Mouse (Mus musculus): ENCODE results near the gene Fkbp5.

Fkbp5 gene

DNA sequence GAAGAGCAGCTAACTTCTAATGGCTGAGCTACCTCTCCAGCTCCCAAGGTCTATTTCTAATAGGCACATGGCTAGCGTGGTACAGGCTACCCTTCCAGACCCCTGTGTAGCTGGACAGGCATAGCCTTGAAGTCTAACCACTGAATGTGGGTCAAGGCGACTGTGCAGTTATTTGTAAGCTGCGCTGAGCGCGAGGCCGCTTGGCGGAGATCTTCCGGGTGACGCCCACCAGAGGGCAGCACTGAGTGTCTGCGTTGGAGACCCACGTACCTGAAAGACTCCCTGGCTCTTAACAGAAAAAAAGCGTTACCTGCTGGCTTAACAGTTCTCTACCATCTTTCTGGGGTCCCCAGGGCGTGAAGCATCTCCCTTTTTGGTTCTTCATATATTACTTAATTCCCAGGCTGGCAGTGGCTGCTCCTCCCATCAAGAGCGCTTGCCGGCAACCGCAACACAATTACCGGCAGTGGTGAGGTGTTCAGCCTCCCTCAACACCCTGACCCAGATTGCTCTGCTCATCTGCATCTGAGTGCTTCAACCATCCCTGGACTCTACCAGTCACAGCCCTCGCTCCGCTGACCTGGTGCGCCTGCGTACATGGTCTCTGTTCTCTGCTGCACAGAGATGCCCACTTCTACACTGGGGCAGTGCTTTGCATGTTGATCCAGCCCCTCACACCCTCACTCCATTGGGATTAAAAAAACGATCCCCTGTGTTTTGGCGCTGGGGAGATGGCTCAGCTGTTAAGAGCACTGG lies 131.0 kb downstream of the Fkbp5 start:
- Histone ChIP-seq H3K36me3 (ENCODE audit: control insufficient read depth, insufficient read depth, low read length, poor library complexity, severe bottlenecking) (no peaks in the 10 kb centered on the region), H3K27me3 (ENCODE audit: control insufficient read depth, insufficient read depth, low read length, poor library complexity, severe bottlenecking) (no peaks in the 10 kb centered on the region)
- peak; percentile 85 for DNase-seq (ENCODE audit: low read depth, low spot score)

DNA sequence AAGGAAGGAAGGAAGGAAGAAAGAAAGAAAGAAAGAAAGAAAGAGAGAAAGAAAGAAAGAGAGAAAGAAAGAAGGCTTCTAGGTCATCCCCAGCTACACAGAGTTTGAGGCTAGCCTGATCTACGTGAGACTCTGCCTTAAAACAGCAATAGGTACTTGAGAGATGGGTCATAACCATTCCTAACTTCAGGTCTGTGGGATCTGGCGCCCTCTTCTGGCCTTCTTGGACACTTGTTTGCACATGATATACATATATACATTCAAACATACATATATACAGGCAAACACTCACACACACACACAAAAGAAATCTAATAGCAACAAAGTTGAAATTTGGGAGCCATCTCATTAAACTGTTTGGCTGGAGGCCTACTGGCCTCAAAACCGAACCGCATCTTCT lies 133.0 kb downstream of the Fkbp5 start:
- peak; percentile 52 for DNase-seq (ENCODE audit: low read depth, low spot score)
- H3K27me3 ChIP-seq (ENCODE audit: control insufficient read depth, insufficient read depth, low read length, poor library complexity, severe bottlenecking): no peaks in the 10 kb centered on the region

DNA sequence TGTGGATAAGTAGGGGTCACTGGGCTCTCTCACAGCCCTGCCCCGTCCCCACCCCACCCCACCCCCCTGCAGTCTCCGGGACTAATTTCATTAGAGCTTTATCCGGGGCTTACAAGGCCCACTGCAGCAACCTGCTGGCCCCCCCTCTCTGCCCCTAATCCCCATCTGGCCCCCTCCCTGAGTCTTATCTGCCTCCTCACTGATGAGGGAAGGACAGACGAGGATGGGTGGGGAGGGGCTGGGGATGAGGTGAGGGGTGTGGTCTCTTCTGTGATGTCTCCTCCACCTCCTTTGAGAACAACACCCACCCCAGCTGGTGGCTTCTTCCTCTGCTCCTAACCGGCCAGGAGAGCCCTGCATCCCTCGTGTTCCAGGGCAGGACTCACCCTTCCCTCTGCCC lies 137.1 kb downstream of the Fkbp5 start:
- no peak for DNase-seq (ENCODE audit: low read depth, low spot score)
- no peaks in the 10 kb centered on the region for H3K27me3 ChIP-seq (ENCODE audit: control insufficient read depth, insufficient read depth, low read length, poor library complexity, severe bottlenecking)
- no peaks in the 10 kb centered on the region for H3K36me3 ChIP-seq (ENCODE audit: control insufficient read depth, insufficient read depth, low read length, poor library complexity, severe bottlenecking)

More for the DNA sequence above, 133.0 kb downstream of the Fkbp5 start:
- no peaks in the 10 kb centered on the region for H3K36me3 ChIP-seq (ENCODE audit: control insufficient read depth, insufficient read depth, low read length, poor library complexity, severe bottlenecking)

DNA sequence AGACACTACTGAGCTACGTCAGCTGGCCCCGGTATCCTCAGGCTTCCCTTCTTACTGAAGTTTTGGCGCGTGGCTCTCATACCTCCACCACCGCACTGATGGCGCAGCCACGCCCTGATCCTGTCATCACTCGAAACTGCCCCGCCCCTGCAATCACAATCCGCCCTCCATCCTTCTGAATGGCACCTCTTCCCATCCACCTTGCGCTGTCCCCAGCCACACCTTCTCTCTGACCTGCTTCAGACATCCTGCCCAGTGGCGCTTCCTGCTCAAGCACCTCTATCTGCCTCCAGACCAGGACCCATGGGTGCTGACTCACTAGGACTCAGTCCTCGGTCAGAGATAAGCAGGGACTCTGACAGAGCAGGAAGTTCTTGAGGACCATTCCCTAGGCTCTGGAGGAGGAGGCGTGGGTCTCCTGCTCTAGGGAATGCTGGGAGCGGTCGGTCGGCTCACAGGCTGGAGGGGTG lies 141.7 kb downstream of the Fkbp5 start:
- no peaks in the 10 kb centered on the region for H3K27me3 ChIP-seq (ENCODE audit: control insufficient read depth, insufficient read depth, low read length, poor library complexity, severe bottlenecking)
- peak; percentile 15 for DNase-seq (ENCODE audit: low read depth, low spot score)
- no peaks in the 10 kb centered on the region for H3K36me3 ChIP-seq (ENCODE audit: control insufficient read depth, insufficient read depth, low read length, poor library complexity, severe bottlenecking)

DNA sequence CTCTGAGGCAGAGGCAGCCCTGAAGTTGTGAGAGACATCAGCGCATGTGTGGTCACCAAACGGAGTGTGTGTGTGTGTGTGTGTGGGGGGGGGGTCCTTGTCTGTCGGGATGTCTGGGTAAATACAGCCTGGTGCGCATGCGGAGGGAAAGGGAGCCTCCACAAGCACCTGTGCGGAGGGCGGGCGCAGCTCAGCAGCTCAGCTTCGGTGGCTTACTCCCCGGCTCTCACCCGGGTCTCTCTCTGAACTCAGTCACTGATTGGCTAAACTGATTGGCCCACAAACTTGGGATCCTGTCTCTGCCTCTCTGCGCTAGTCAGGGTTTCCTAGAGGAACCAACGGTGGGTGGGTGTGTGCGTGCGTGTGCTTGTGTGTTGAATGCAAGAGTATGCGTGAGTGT lies 142.8 kb downstream of the Fkbp5 start:
- no peaks in the 10 kb centered on the region for H3K27me3 ChIP-seq (ENCODE audit: control insufficient read depth, insufficient read depth, low read length, poor library complexity, severe bottlenecking)
- H3K36me3 ChIP-seq (ENCODE audit: control insufficient read depth, insufficient read depth, low read length, poor library complexity, severe bottlenecking): no peaks in the 10 kb centered on the region
- DNase-seq (ENCODE audit: low read depth, low spot score): no peak

DNA sequence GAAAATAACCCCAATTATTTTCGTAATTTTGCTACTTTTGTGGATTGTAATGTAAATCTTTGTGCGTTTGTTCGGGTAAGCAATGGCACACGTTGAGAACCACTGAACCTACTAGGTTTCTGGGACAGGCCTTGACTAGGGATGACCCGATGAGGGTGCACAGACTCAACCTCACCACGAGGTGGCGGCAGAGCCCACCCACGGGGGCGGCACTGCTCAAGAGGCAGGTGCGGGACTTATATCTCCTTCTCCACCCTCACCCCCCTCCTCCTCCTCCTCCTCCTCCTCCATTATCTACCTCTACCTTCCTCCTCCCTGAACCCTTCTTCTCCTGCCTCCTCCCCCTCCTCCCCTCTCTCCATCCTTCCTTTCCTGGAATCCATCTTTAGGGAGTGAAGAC lies 143.5 kb downstream of the Fkbp5 start:
- Histone ChIP-seq H3K36me3 (ENCODE audit: control insufficient read depth, insufficient read depth, low read length, poor library complexity, severe bottlenecking) (no peaks in the 10 kb centered on the region), H3K27me3 (ENCODE audit: control insufficient read depth, insufficient read depth, low read length, poor library complexity, severe bottlenecking) (no peaks in the 10 kb centered on the region)
- DNase-seq (ENCODE audit: low read depth, low spot score): peak; percentile 71

DNA sequence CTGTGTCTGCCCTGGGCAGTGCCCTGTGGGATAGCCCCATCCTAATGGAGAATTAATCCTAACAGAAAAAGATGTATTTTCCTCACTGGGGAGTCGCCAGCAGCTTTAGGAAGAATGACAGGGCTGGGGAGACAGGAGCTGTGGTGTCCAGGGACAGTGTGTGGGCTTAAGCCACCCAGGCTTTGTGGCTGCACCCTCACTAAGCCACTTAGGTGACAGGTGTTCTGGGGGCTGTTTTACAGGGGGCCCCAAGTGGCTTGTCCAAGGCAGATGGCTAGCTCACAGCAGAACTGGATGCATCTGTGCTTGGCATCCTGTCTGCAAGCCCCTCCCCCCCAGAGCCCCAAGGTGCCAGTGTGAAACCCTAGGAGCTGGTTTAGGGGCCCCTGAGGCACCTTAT lies 145.4 kb downstream of the Fkbp5 start:
- DNase-seq (ENCODE audit: low read depth, low spot score): no peak
- Histone ChIP-seq H3K36me3 (ENCODE audit: control insufficient read depth, insufficient read depth, low read length, poor library complexity, severe bottlenecking) (no peaks in the 10 kb centered on the region), H3K27me3 (ENCODE audit: control insufficient read depth, insufficient read depth, low read length, poor library complexity, severe bottlenecking) (no peaks in the 10 kb centered on the region; the same call in 1 of the 2 replicates)

DNA sequence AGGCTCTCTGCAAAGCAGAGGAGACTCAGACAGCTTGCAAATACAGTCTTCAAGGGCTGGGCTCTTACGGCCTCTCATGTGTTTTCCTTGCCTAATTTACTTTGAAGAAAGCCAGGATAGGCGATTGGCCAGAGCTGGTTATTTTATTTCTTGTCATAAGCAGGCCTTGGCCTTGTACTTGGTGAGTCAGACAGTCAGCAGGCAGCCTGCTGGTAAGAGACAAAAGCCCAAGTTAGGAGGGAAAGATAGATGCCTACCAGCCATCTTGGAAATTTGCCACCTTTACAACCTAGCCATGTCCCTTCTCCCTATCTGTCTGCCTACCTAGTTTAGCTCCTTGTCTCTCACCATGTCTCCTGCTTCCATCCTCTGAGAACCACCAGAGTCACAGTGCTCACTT lies 146.0 kb downstream of the Fkbp5 start:
- H3K36me3 ChIP-seq (ENCODE audit: control insufficient read depth, insufficient read depth, low read length, poor library complexity, severe bottlenecking): no peaks in the 10 kb centered on the region
- DNase-seq (ENCODE audit: low read depth, low spot score): no peak
- no peaks in the 10 kb centered on the region; the same call in 1 of the 2 replicates for H3K27me3 ChIP-seq (ENCODE audit: control insufficient read depth, insufficient read depth, low read length, poor library complexity, severe bottlenecking)

DNA sequence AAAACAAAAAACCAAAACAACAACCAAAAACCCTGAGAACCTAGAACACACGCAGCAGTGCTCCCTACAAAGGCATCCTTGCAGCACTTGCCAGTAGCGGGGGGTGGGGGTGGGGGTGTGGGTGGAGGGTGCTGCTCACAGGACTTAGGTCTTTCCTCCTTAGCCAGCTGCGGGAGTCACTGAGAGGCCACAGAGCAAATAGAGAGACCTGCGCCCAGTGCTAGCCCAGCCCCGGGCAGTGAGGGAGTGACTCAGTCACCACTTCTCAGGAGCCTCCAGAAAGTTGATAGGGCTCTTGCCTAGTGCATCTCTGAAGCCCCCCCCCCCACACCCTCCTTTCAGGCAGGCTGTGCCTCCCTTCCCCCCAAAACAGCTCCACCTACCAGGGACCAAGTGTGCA lies 148.3 kb downstream of the Fkbp5 start:
- no peaks in the 10 kb centered on the region; the same call in 1 of the 2 replicates for H3K27me3 ChIP-seq (ENCODE audit: control insufficient read depth, insufficient read depth, low read length, poor library complexity, severe bottlenecking)
- no peak for DNase-seq (ENCODE audit: low read depth, low spot score)
- H3K36me3 ChIP-seq (ENCODE audit: control insufficient read depth, insufficient read depth, low read length, poor library complexity, severe bottlenecking): no peaks in the 10 kb centered on the region

DNA sequence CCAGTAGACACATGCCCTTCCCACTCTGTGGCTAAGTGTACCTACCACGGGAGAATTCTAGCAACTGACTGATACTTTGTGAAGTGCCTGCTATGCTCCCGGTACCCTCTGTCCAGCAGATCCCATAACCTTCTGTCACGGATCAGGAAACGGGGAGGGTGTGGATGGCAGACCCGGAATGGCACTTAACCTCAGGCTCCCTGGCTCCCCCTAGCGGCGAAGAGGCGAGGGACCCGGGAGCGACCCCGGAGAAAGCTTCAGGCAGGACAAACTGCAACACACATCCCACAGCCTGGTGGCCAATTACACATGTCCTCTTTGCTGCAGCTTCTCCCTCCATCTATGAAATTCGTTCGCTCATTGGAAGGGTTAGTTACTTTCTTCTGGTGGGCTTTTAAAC lies 148.9 kb downstream of the Fkbp5 start:
- DNase-seq (ENCODE audit: low read depth, low spot score): peak; percentile 71
- no peaks in the 10 kb centered on the region for H3K36me3 ChIP-seq (ENCODE audit: control insufficient read depth, insufficient read depth, low read length, poor library complexity, severe bottlenecking)
- H3K27me3 ChIP-seq (ENCODE audit: control insufficient read depth, insufficient read depth, low read length, poor library complexity, severe bottlenecking): no peaks in the 10 kb centered on the region; the same call in 1 of the 2 replicates

DNA sequence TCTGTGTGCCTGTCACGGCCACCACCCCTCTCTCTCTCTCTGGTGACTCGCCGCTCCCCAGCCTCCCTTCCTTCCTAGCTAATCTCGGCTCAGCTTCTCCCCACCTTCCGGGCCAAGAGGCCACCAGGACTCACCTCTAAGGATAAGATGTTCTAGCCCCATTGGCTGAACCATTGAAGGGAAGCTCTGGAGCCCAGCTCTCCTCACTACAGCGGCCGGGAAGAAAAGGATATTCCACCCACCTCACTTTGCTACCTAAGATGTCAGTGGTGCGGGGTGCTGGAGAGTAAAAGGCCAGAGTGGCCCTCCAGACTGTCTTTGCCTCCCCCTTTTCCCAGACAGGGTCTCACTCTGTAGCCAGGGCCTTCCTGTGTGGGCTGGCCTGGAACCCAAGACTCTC lies 152.2 kb downstream of the Fkbp5 start, which contains the start of gene Tulp1:
Gene Tulp1 (minus strand): TSS at position 101 of the 400 bp plus-strand sequence.
- no peak for DNase-seq (ENCODE audit: low read depth, low spot score)
- Histone ChIP-seq H3K36me3 (ENCODE audit: control insufficient read depth, insufficient read depth, low read length, poor library complexity, severe bottlenecking) (no peaks in the 10 kb centered on the region), H3K27me3 (ENCODE audit: control insufficient read depth, insufficient read depth, low read length, poor library complexity, severe bottlenecking) (no peaks in the 10 kb centered on the region; the same call in 1 of the 2 replicates)

DNA sequence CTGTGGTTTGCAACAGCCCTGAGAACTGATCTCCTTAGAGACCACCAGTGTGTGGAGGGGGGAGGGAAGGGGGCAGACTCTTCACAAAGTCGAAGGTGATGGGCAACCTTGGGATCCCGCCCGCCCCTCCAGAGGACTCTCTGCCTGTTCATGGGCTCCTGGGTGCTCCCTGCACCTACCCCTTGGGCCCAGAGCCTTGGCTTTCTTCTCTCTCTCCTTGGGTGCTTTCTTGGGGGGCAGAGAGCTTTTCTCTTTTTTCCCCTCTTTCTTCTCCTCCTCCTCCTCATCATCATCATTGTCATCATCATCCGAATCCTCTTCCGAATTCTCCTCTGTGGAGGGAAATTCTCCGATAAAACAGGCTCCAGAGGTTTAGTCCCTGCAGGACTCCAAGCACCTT lies 153.8 kb downstream of the Fkbp5 start:
- Histone ChIP-seq H3K27me3 (ENCODE audit: control insufficient read depth, insufficient read depth, low read length, poor library complexity, severe bottlenecking) (no peaks in the 10 kb centered on the region; the same call in 1 of the 2 replicates), H3K36me3 (ENCODE audit: control insufficient read depth, insufficient read depth, low read length, poor library complexity, severe bottlenecking) (no peaks in the 10 kb centered on the region)
- DNase-seq (ENCODE audit: low read depth, low spot score): no peak

DNA sequence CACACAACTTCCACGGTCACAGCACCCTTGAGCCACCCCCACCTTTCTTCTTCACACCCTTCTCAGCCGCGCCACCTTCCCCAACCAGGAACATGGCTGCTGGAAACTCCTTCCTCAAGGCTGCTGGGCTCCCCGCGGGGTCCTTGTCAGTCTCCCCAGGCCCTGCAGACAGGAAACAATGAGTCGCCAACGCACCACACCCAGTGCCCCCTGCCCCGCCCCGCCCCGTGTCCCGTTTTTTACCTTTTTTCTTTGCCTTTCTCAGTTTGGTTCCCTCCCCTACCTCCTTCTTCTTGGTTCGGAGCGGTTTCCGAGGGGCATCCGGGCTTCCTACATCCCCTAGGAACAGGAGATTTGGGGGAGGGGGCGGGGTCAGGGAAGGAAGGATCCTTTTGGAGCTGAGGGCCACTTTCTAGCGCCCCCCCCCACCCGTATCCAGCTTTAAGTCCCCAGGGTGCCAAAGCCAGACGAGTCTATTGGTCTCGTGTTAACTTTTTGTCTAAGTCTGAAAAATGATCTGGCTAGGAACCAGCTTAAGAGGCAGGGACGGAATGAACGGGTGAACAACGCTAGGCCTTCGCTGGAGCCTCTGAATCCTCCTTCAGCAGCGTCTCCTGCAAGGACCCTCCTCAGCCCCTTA lies 154.6 kb downstream of the Fkbp5 start:
- Histone ChIP-seq H3K36me3 (ENCODE audit: control insufficient read depth, insufficient read depth, low read length, poor library complexity, severe bottlenecking) (no peaks in the 10 kb centered on the region), H3K27me3 (ENCODE audit: control insufficient read depth, insufficient read depth, low read length, poor library complexity, severe bottlenecking) (no peaks in the 10 kb centered on the region; the same call in 1 of the 2 replicates)
- DNase-seq (ENCODE audit: low read depth, low spot score): peak; percentile 22

DNA sequence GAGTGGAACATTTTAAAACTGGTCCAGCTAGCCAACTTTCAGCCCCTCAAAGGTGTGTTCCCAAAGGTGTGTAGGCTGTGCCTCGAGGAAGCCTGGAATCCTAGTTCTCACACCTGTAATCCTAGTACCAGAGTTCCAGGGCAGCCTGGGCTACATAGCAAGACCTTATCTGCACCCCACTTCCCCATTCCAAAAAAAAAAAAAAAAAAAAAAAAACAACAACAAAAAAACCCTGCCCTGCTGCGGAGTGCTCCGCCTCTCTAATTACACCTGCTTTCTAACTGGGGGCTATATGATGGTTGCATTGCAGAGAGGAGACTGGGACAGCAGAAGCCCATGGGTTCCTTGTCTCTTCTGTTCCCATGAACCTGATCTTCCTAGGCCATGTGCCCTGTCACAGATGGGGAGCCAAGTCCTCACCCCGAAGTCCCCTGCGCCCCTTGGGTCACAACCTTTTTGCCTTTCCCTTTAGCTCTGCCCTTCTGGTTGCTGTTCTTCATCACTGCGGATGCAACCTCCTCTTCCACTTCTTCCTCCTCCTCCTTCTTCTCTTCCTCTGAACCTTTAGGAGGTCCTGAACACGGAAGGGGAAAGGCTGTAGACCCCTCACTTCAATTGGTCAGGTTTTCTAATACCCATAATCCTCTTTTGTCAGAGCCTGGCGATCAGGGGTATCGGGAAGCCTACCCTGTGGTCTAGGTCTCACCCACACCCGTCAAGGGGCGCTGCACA lies 155.2 kb downstream of the Fkbp5 start:
- no peaks in the 10 kb centered on the region for H3K27me3 ChIP-seq (ENCODE audit: control insufficient read depth, insufficient read depth, low read length, poor library complexity, severe bottlenecking)
- no peak for DNase-seq (ENCODE audit: low read depth, low spot score)
- H3K36me3 ChIP-seq (ENCODE audit: control insufficient read depth, insufficient read depth, low read length, poor library complexity, severe bottlenecking): no peaks in the 10 kb centered on the region
